Mouse (Mus musculus): ENCODE data around the gene Setd1a. TPM values are rescaled to one million over a fixed set of nuclear protein-coding genes. Genes with fewer than 3 reads are reported as not detected.

Setd1a gene
- polyA plus RNA-seq, 1 experiment from 2014 or later = 6.2 TPM

- H3K4me2 ChIP-seq (ENCODE audit: low read depth, low read length) = peak overlapping the region; percentile 87
- no peak for ATAC-seq
- peak overlapping the region; percentile 87 for H3K9ac ChIP-seq (ENCODE audit: low read depth, low read length)
- peak overlapping the region; percentile 91 for H3K4me3 ChIP-seq (ENCODE audit: low read length)
- H3K9me3 ChIP-seq (ENCODE audit: control insufficient read depth, low read length) = no peaks in the 10 kb centered on the region
- 0 out of 2 replicates have a peak overlapping the region, but pooled peaks have one; percentile 4 for H3K27ac ChIP-seq (ENCODE audit: low read length)
- peaks cover 14% of the 10 kb centered on the region for H3K4me1 ChIP-seq (ENCODE audit: control insufficient read depth, insufficient read depth, low read length)
- WGBS = 35% methylated on average over 6 of the region's 6 CpGs
- H3K27me3 ChIP-seq (replicated peaks; ENCODE audit: control insufficient read depth, insufficient read depth, low read length) = no peaks in the 10 kb centered on the region
- H3K36me3 ChIP-seq (ENCODE audit: control insufficient read depth, insufficient read depth, low read length) = peaks cover 13% of the 10 kb centered on the region
Observed at GRCm38 (mm10) chr7:127747559-127748234, 28.8 kb upstream of the Setd1a start.

- Histone ChIP-seq H3K27me3 (replicated peaks; ENCODE audit: control insufficient read depth, insufficient read depth, low read length) (no peaks in the 10 kb centered on the region), H3K4me2 (ENCODE audit: low read depth, low read length) (no peak overlapping the region), H3K27ac (ENCODE audit: low read length) (no peak overlapping the region), H3K9me3 (ENCODE audit: control insufficient read depth, low read length) (no peaks in the 10 kb centered on the region), H3K36me3 (ENCODE audit: control insufficient read depth, insufficient read depth, low read length) (peaks cover 15% of the 10 kb centered on the region), H3K4me3 (ENCODE audit: low read length) (no peak overlapping the region), H3K4me1 (ENCODE audit: control insufficient read depth, insufficient read depth, low read length) (peaks cover 14% of the 10 kb centered on the region), H3K9ac (ENCODE audit: low read depth, low read length) (peak overlapping the region; percentile 87; the same call in 1 of the 2 replicates)
- ATAC-seq = no peak
- 93% methylated on average over 28 of the region's 28 CpGs for WGBS
Observed at GRCm38 (mm10) chr7:127748235-127748560, 28.3 kb upstream of the Setd1a start.

DNA sequence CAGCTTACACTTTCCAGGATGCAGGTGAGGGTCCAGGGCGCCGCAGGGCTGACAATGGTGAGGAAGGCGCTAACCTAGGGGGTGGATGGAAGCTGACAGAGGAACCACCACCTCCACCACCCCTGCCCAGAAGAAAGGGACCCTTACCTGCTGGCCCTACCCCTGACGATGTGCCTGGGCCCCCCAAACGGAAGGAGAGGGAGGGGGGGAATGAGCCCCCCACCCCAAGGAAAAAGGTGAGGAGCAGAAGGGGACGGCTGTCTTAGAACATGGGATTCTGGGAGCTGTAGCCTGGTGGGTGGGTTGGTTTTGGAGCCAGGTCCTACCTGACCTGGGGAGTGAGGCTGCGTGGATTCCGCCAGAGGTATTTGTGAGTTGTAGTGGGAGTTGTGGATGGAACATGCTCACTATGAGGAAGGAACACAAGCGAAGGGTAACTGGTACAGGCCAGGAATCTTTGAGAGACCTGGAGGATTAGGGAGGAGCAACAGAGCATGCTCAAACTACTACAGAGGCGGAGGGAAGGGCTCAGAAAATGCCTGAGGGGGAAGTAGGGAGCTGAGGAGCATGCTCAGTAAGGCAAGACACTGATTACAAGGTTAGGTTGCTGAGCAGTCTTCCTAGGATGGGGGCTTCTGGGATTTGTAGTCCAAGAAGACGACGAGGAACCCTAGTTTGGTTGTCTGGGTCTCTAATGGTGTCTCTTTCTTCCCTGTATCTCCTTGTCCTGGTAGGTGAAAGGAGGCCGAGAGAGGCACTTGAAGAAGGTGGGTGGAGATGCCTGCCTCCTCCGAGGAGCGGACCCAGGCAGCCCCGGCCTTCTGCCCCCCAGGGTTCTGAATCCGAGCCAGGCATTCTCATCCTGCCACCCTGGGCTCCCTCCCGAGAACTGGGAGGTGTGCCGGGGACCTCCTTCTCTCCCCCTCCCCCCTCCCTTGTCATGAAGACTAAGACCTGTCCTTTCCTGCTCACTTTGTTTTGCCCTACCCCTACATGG lies 26.0 kb upstream of the Setd1a start:
- no peak overlapping the region for H3K4me3 ChIP-seq (ENCODE audit: low read length)
- H3K4me1 ChIP-seq (ENCODE audit: control insufficient read depth, insufficient read depth, low read length) = peaks cover 19% of the 10 kb centered on the region
- H3K9me3 ChIP-seq (ENCODE audit: control insufficient read depth, low read length) = no peaks in the 10 kb centered on the region
- no peak for ATAC-seq
- no peak overlapping the region for H3K4me2 ChIP-seq (ENCODE audit: low read depth, low read length)
- no peak overlapping the region for H3K9ac ChIP-seq (ENCODE audit: low read depth, low read length)
- 85% methylated on average over 19 of the region's 19 CpGs for WGBS
- H3K27me3 ChIP-seq (replicated peaks; ENCODE audit: control insufficient read depth, insufficient read depth, low read length) = no peaks in the 10 kb centered on the region
- no peak overlapping the region for H3K27ac ChIP-seq (ENCODE audit: low read length)
- peaks cover 29% of the 10 kb centered on the region for H3K36me3 ChIP-seq (ENCODE audit: control insufficient read depth, insufficient read depth, low read length)

DNA sequence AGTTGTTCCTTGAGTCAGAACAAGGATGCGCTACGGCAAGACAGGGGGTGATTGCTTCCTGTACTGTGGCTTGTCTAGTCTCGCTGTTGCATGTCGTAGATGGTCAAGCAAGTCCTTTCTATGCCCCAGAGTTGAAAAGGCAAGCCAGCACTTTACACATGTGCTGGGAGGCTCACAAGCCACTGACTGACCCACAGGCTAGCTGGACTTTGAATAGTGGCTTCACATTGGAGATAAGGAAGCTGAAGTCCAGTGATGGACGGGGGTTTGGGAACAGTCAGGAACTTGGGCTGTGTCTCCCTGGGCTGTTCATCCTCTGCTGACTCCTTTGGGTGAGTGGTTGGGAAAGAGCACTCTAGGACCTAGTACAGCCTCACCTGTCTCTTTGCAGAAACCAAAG lies 24.9 kb upstream of the Setd1a start:
- Histone ChIP-seq H3K36me3 (ENCODE audit: control insufficient read depth, insufficient read depth, low read length) (peaks cover 30% of the 10 kb centered on the region), H3K4me1 (ENCODE audit: control insufficient read depth, insufficient read depth, low read length) (peaks cover 19% of the 10 kb centered on the region), H3K4me3 (ENCODE audit: low read length) (no peak overlapping the region), H3K4me2 (ENCODE audit: low read depth, low read length) (no peak overlapping the region), H3K27ac (ENCODE audit: low read length) (no peak overlapping the region), H3K9me3 (ENCODE audit: control insufficient read depth, low read length) (no peaks in the 10 kb centered on the region), H3K27me3 (replicated peaks; ENCODE audit: control insufficient read depth, insufficient read depth, low read length) (no peaks in the 10 kb centered on the region), H3K9ac (ENCODE audit: low read depth, low read length) (no peak overlapping the region)
- 93% methylated on average over 5 of the region's 5 CpGs for WGBS
- no peak for ATAC-seq

DNA sequence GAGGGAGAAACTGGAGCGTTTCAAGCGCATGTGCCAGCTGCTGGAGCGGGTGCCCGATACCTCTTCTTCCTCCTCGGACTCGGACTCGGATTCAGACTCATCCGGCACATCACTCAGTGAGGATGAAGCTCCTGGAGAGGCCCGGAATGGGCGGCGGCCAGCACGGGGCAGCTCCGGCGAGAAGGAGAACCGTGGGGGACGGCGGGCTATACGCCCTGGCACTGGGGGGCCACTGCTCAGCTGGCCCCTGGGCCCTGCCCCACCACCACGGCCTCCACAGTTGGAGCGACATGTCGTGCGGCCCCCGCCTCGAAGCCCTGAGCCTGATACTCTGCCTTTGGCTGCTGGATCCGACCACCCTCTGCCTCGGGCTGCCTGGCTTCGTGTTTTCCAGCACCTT lies 24.4 kb upstream of the Setd1a start:
- ATAC-seq = no peak

GRCm38 (mm10) chr7:127753158-127753557 lies 23.3 kb upstream of the Setd1a start:
- Histone ChIP-seq H3K9ac (ENCODE audit: low read depth, low read length) (no peak overlapping the region), H3K9me3 (ENCODE audit: control insufficient read depth, low read length) (no peaks in the 10 kb centered on the region), H3K27me3 (replicated peaks; ENCODE audit: control insufficient read depth, insufficient read depth, low read length) (no peaks in the 10 kb centered on the region), H3K4me3 (ENCODE audit: low read length) (no peak overlapping the region), H3K4me1 (ENCODE audit: control insufficient read depth, insufficient read depth, low read length) (peaks cover 11% of the 10 kb centered on the region; the same call in 1 of the 2 replicates), H3K4me2 (ENCODE audit: low read depth, low read length) (no peak overlapping the region), H3K27ac (ENCODE audit: low read length) (no peak overlapping the region), H3K36me3 (ENCODE audit: control insufficient read depth, insufficient read depth, low read length) (peaks cover 29% of the 10 kb centered on the region)
- no peak for ATAC-seq
- WGBS = 62% methylated on average over 5 of the region's 5 CpGs

More for the DNA sequence above, 24.4 kb upstream of the Setd1a start:
- Histone ChIP-seq H3K36me3 (ENCODE audit: control insufficient read depth, insufficient read depth, low read length) (peaks cover 30% of the 10 kb centered on the region), H3K4me2 (ENCODE audit: low read depth, low read length) (no peak overlapping the region), H3K9ac (ENCODE audit: low read depth, low read length) (no peak overlapping the region), H3K4me1 (ENCODE audit: control insufficient read depth, insufficient read depth, low read length) (peaks cover 19% of the 10 kb centered on the region), H3K4me3 (ENCODE audit: low read length) (no peak overlapping the region), H3K9me3 (ENCODE audit: control insufficient read depth, low read length) (no peaks in the 10 kb centered on the region), H3K27me3 (replicated peaks; ENCODE audit: control insufficient read depth, insufficient read depth, low read length) (no peaks in the 10 kb centered on the region), H3K27ac (ENCODE audit: low read length) (no peak overlapping the region)
- 95% methylated on average over 27 of the region's 27 CpGs for WGBS

- no peak overlapping the region for H3K4me3 ChIP-seq (ENCODE audit: low read length)
- H3K27me3 ChIP-seq (replicated peaks; ENCODE audit: control insufficient read depth, insufficient read depth, low read length) = no peaks in the 10 kb centered on the region
- peaks cover 27% of the 10 kb centered on the region for H3K36me3 ChIP-seq (ENCODE audit: control insufficient read depth, insufficient read depth, low read length)
- no peaks in the 10 kb centered on the region for H3K9me3 ChIP-seq (ENCODE audit: control insufficient read depth, low read length)
- ATAC-seq = no peak
- H3K27ac ChIP-seq (ENCODE audit: low read length) = no peak overlapping the region
- H3K9ac ChIP-seq (ENCODE audit: low read depth, low read length) = no peak overlapping the region
- peaks cover 10% of the 10 kb centered on the region; the same call in 1 of the 2 replicates for H3K4me1 ChIP-seq (ENCODE audit: control insufficient read depth, insufficient read depth, low read length)
- H3K4me2 ChIP-seq (ENCODE audit: low read depth, low read length) = no peak overlapping the region
- 80% methylated on average over 7 of the region's 7 CpGs for WGBS
Observed at GRCm38 (mm10) chr7:127753741-127754140, 22.7 kb upstream of the Setd1a start.

GRCm38 (mm10) chr7:127759716-127760115 lies 16.8 kb upstream of the Setd1a start:
- ATAC-seq = no peak
- H3K9ac ChIP-seq (ENCODE audit: low read depth, low read length) = no peak overlapping the region
- no peaks in the 10 kb centered on the region for H3K27me3 ChIP-seq (replicated peaks; ENCODE audit: control insufficient read depth, insufficient read depth, low read length)
- peak overlapping the region; percentile 9; the same call in 1 of the 2 replicates for H3K4me2 ChIP-seq (ENCODE audit: low read depth, low read length)
- H3K27ac ChIP-seq (ENCODE audit: low read length) = no peak overlapping the region; the same call in 1 of the 2 replicates
- no peaks in the 10 kb centered on the region for H3K9me3 ChIP-seq (ENCODE audit: control insufficient read depth, low read length)
- peaks cover 14% of the 10 kb centered on the region; the same call in 1 of the 2 replicates for H3K4me1 ChIP-seq (ENCODE audit: control insufficient read depth, insufficient read depth, low read length)
- no peak overlapping the region for H3K4me3 ChIP-seq (ENCODE audit: low read length)
- peaks cover 12% of the 10 kb centered on the region for H3K36me3 ChIP-seq (ENCODE audit: control insufficient read depth, insufficient read depth, low read length)
- 45% methylated on average over 6 of the region's 6 CpGs for WGBS

GRCm38 (mm10) chr7:127760478-127760877 lies 16.0 kb upstream of the Setd1a start:
- no peak overlapping the region for H3K4me2 ChIP-seq (ENCODE audit: low read depth, low read length)
- no peak overlapping the region for H3K4me3 ChIP-seq (ENCODE audit: low read length)
- no peaks in the 10 kb centered on the region for H3K27me3 ChIP-seq (replicated peaks; ENCODE audit: control insufficient read depth, insufficient read depth, low read length)
- peaks cover 9% of the 10 kb centered on the region; the same call in 1 of the 2 replicates for H3K4me1 ChIP-seq (ENCODE audit: control insufficient read depth, insufficient read depth, low read length)
- 58% methylated on average over 3 of the region's 3 CpGs for WGBS
- peak overlapping the region; percentile 59 for H3K27ac ChIP-seq (ENCODE audit: low read length)
- peak; percentile 30 for ATAC-seq
- H3K9me3 ChIP-seq (ENCODE audit: control insufficient read depth, low read length) = no peaks in the 10 kb centered on the region
- no peak overlapping the region for H3K9ac ChIP-seq (ENCODE audit: low read depth, low read length)
- H3K36me3 ChIP-seq (ENCODE audit: control insufficient read depth, insufficient read depth, low read length) = peaks cover 4% of the 10 kb centered on the region; the same call in 1 of the 2 replicates
